Mouse (Mus musculus) lung, embryonic 14.5 days (tissue): ENCODE results near the gene Insig1. TPM values are rescaled to one million over a fixed set of nuclear protein-coding genes. Genes with fewer than 3 reads are reported as not detected.
A peak's percentile ranks its signal among the peaks of the same experiment; 100 is the strongest.

Source experiments
- ATAC-seq: fragments of 200-750 bp; cut with Nextera tagmentation; 2 replicates; pipeline ENCODE4 v1.8.0; 2017; ENCODE audit warnings: mild to moderate bottlenecking, moderate TSS enrichment, moderate library complexity; ENCODE audit not compliant: insufficient read depth
- DNase-seq: peaks from one replicate; pipeline ENCODE4 v3.0.0-alpha.2; 2015
- H3K27ac ChIP-seq: fragments of 300-500 bp; sonication (generic); 2 replicates; pipeline ENCODE4 v1.5.1; 2014; ENCODE audit warnings: low read depth, mild to moderate bottlenecking, moderate library complexity
- H3K27me3 ChIP-seq: fragments of 300-500 bp; sonication (generic); 2 replicates; pipeline ENCODE4 v1.6.1; 2014; ENCODE audit warnings: low read length, control low read depth; ENCODE audit not compliant: insufficient read depth
- H3K36me3 ChIP-seq: fragments of 300-500 bp; sonication (generic); 2 replicates; pipeline ENCODE4 v1.6.1; 2014; ENCODE audit warnings: control low read depth; ENCODE audit not compliant: insufficient read depth
- H3K4me1 ChIP-seq: fragments of 300-500 bp; sonication (generic); 2 replicates; pipeline ENCODE4 v1.6.1; 2014; ENCODE audit warnings: antibody characterized with exemption, control low read depth; ENCODE audit not compliant: insufficient read depth
- H3K4me2 ChIP-seq: fragments of 300-500 bp; sonication (generic); 2 replicates; pipeline ENCODE4 v1.6.1; 2014; ENCODE audit warnings: mild to moderate bottlenecking
- H3K4me3 ChIP-seq: fragments of 300-500 bp; sonication (generic); 2 replicates; pipeline ENCODE4 v1.5.1; 2014; ENCODE audit warnings: low read depth, low read length
- H3K9ac ChIP-seq: fragments of 300-500 bp; sonication (generic); 2 replicates; pipeline ENCODE4 v1.6.1; 2014
- H3K9me3 ChIP-seq: fragments of 300-500 bp; sonication (generic); 2 replicates; pipeline ENCODE4 v1.6.1; 2016; ENCODE audit warnings: low read depth, low read length, control low read depth
- CTCF ChIP-seq: IDR thresholded peaks from 2 replicates; pipeline ENCODE4 v1.5.1; 2016; ENCODE audit warnings: antibody characterized with exemption, low read depth
- WGBS: fragments of 180-500 bp; shearing (Covaris S2); extraction: QIAGEN DNeasy Blood & Tissue Kit; methylation state at CpG from one replicate; pipeline ENCODE4 v1.1.7; 2014; 5-methylcytosine and 5-hydroxymethylcytosine counted together
- polyA plus RNA-seq: library from polyadenylated mRNA; unstranded; fragments of >200 nt; fragmentation: Nextera tagmentation; extraction: Ambion mirVana; gene quantifications from 2 replicates; pipeline ENCODE4 v1.2.1, GENCODE M21; 2014

The Insig1 gene
- polyA plus RNA-seq, 1 experiment from 2014 or later, result 66.5 TPM

GRCm38 (mm10) chr5:28118531-28118925 lies 47.4 kb downstream of the Insig1 start:
- TF ChIP-seq CTCF, result no peak
- Histone ChIP-seq H3K9ac (no peak overlapping the region; the same call in 1 of the 2 replicates), H3K4me2 (peak overlapping the region; percentile 60), H3K36me3 (no peaks in the 10 kb centered on the region), H3K27ac (no peak overlapping the region), H3K4me1 (no peaks in the 10 kb centered on the region), H3K27me3 (peaks cover 67% of the 10 kb centered on the region), H3K4me3 (peak overlapping the region; percentile 26), H3K9me3 (no peaks in the 10 kb centered on the region)
- DNase-seq (no peak), ATAC-seq (no peak)
- under 1% methylated on average over 19 of the region's 19 CpGs for WGBS

DNA sequence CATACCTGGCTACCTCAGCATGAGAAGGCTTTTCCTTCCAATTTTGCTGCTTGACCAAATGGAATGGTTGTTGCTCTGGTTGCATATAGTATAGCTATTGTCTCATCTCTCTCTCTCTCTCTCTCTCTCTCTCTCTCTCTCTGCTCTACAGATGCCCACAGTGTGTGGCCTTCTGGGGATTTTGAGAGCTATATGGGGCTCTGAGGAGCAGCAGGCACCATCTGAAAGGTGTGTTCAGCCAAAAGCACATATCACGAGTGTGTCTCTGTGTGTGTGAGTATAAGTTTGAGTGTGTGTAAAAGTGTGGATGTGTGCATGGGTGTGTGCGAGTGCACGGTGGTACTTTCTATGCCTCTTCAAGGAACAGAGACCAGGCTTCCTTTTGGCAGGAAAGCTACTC lies 48.4 kb downstream of the Insig1 start:
- ATAC-seq (no peak), DNase-seq (no peak)
- H3K4me1 ChIP-seq, result no peaks in the 10 kb centered on the region
- no peaks in the 10 kb centered on the region for H3K36me3 ChIP-seq
- H3K4me2 ChIP-seq, result no peak overlapping the region
- H3K9me3 ChIP-seq, result no peaks in the 10 kb centered on the region
- no peak overlapping the region for H3K9ac ChIP-seq
- H3K27me3 ChIP-seq, result peaks cover 78% of the 10 kb centered on the region
- no peak for TF ChIP-seq CTCF
- WGBS, result 22% methylated on average over 3 of the region's 3 CpGs
- H3K4me3 ChIP-seq, result no peak overlapping the region
- H3K27ac ChIP-seq, result no peak overlapping the region

GRCm38 (mm10) chr5:28122491-28123454 lies 51.6 kb downstream of the Insig1 start:
- Histone ChIP-seq H3K27ac (no peak overlapping the region), H3K4me2 (0 out of 2 replicates have a peak overlapping the region, but pooled peaks have one; percentile 7), H3K9ac (no peak overlapping the region), H3K36me3 (no peaks in the 10 kb centered on the region), H3K9me3 (no peaks in the 10 kb centered on the region), H3K4me3 (no peak overlapping the region), H3K4me1 (no peaks in the 10 kb centered on the region), H3K27me3 (peaks cover 93% of the 10 kb centered on the region)
- 2% methylated on average over 27 of the region's 27 CpGs for WGBS
- ATAC-seq (peak; percentile 72), DNase-seq (peak; percentile 86)
- peak; percentile 70 for TF ChIP-seq CTCF

- peak; percentile 18 for DNase-seq
- no peak for TF ChIP-seq CTCF
- Histone ChIP-seq H3K27ac (no peak overlapping the region), H3K4me1 (no peaks in the 10 kb centered on the region), H3K9me3 (no peaks in the 10 kb centered on the region), H3K4me2 (0 out of 2 replicates have a peak overlapping the region, but pooled peaks have one; percentile 7), H3K36me3 (no peaks in the 10 kb centered on the region), H3K27me3 (peaks cover 93% of the 10 kb centered on the region), H3K9ac (no peak overlapping the region), H3K4me3 (no peak overlapping the region)
- WGBS, result 1% methylated on average over 11 of the region's 11 CpGs
- ATAC-seq, result no peak
Observed at GRCm38 (mm10) chr5:28123455-28123825, 52.3 kb downstream of the Insig1 start.

- no peak overlapping the region for H3K27ac ChIP-seq
- peaks cover 86% of the 10 kb centered on the region for H3K27me3 ChIP-seq
- H3K4me3 ChIP-seq, result no peak overlapping the region
- H3K9me3 ChIP-seq, result no peaks in the 10 kb centered on the region
- H3K9ac ChIP-seq, result no peak overlapping the region
- no peak for DNase-seq
- peak; percentile 55; the same call in 1 of the 2 replicates for ATAC-seq
- no peak for TF ChIP-seq CTCF
- no peak overlapping the region for H3K4me2 ChIP-seq
- no peaks in the 10 kb centered on the region for H3K36me3 ChIP-seq
- WGBS, result 5% methylated on average over 28 of the region's 28 CpGs
- no peaks in the 10 kb centered on the region for H3K4me1 ChIP-seq
Observed at GRCm38 (mm10) chr5:28124321-28125230, 53.4 kb downstream of the Insig1 start.

Other genes with a start within 250 kb of the Insig1 start
- not detected in 2 replicates for gene Htr5a, start 229.2 kb upstream of the Insig1 start, polyA plus RNA-seq
- not detected in 2 replicates for gene En2, start 94.3 kb downstream of the Insig1 start, polyA plus RNA-seq
- gene Cnpy1, start 174.4 kb downstream of the Insig1 start, polyA plus RNA-seq, result 0.37 and 0.49 TPM in 2 replicates
- 15.8 and 17.9 TPM in 2 replicates for gene Rbm33, start 245.8 kb downstream of the Insig1 start, polyA plus RNA-seq